Mouse (Mus musculus) ovary, adult 2 months (tissue): ENCODE results near the gene Zfp768. TPM values are rescaled to one million over a fixed set of nuclear protein-coding genes. Genes with fewer than 3 reads are reported as not detected.

Experiments used
- polyA plus RNA-seq: library from polyadenylated mRNA; depleted of rRNA; stranded (reverse); fragments of >200 nt; gene quantifications from 2 replicates; pipeline ENCODE4 v1.2.3, GENCODE M21; 2012; rRNA removed

The Zfp768 gene
- polyA plus RNA-seq, result 48.6 and 54.8 TPM in 2 replicates

GRCm38 (mm10) chr7:127345512-127346325 is at the start of gene Zfp768:
Zfp768 (minus strand) TSS chr7:127345589.

GRCm38 (mm10) chr7:127393157-127393943 is 48.0 kb upstream of the Zfp768 start, which contains the start of gene E430018J23Rik:
E430018J23Rik (minus strand) TSS chr7:127393629.

GRCm38 (mm10) chr7:127386641-127387392 is 41.4 kb upstream of the Zfp768 start, which contains the start of gene 9130019O22Rik:
9130019O22Rik (minus strand) TSS chr7:127387166.

GRCm38 (mm10) chr7:127375271-127376245 is 30.2 kb upstream of the Zfp768 start, which contains the start of gene Zfp747:
Zfp747 (minus strand) TSS chr7:127376050.

GRCm38 (mm10) chr7:127296098-127296497 is 49.3 kb downstream of the Zfp768 start, which contains the start of gene Itgal:
Itgal (plus strand) TSS chr7:127296260.

Other genes with a start within 250 kb of the Zfp768 start
- 2.5 and 3.0 TPM in 2 replicates for gene Qprt, start 223.4 kb downstream of the Zfp768 start, polyA plus RNA-seq
- gene Spn, start 207.8 kb downstream of the Zfp768 start, polyA plus RNA-seq, result 2.0 and 2.2 TPM in 2 replicates
- gene Cd2bp2, start 149.5 kb downstream of the Zfp768 start, polyA plus RNA-seq, result 22.5 and 27.3 TPM in 2 replicates
- gene Tbc1d10b, start 137.1 kb downstream of the Zfp768 start, polyA plus RNA-seq, result 37.8 and 46.0 TPM in 2 replicates
- 0.89 and 1.2 TPM in 2 replicates for gene Mylpf, start 136.7 kb downstream of the Zfp768 start, polyA plus RNA-seq
- 30.4 and 32.0 TPM in 2 replicates for gene Zfp553, start 112.5 kb downstream of the Zfp768 start, polyA plus RNA-seq
- 13.9 and 22.8 TPM in 2 replicates for gene Sept1, start 112.5 kb downstream of the Zfp768 start, polyA plus RNA-seq
- 290 and 471 TPM in 2 replicates for gene Zfp771, start 101.3 kb downstream of the Zfp768 start, polyA plus RNA-seq
- gene Dctpp1, start 84.9 kb downstream of the Zfp768 start, polyA plus RNA-seq, result 82.3 and 102 TPM in 2 replicates
- 19.5 and 24.6 TPM in 2 replicates for gene Sephs2, start 71.5 kb downstream of the Zfp768 start, polyA plus RNA-seq
- 4.3 and 4.5 TPM in 2 replicates for gene Itgal, start 49.3 kb downstream of the Zfp768 start, polyA plus RNA-seq
- 9.1 and 10.7 TPM in 2 replicates for gene Zfp747, start 30.5 kb upstream of the Zfp768 start, polyA plus RNA-seq
- 4.5 and 4.6 TPM in 2 replicates for gene 9130019O22Rik, start 41.6 kb upstream of the Zfp768 start, polyA plus RNA-seq
- 7.9 and 11.6 TPM in 2 replicates for gene E430018J23Rik, start 48.0 kb upstream of the Zfp768 start, polyA plus RNA-seq
- 7.0 and 8.5 TPM in 2 replicates for gene Zfp764, start 61.2 kb upstream of the Zfp768 start, polyA plus RNA-seq
- 34.3 and 36.2 TPM in 2 replicates for gene Zfp688, start 76.5 kb upstream of the Zfp768 start, polyA plus RNA-seq
- gene Zfp689, start 103.6 kb upstream of the Zfp768 start, polyA plus RNA-seq, result 8.0 and 9.3 TPM in 2 replicates
- gene Prr14, start 114.0 kb upstream of the Zfp768 start, polyA plus RNA-seq, result 62.6 and 76.9 TPM in 2 replicates
- gene Fbrs, start 133.6 kb upstream of the Zfp768 start, polyA plus RNA-seq, result 21.3 and 27.7 TPM in 2 replicates
- gene Srcap, start 166.4 kb upstream of the Zfp768 start, polyA plus RNA-seq, result 33.9 and 44.8 TPM in 2 replicates
- gene Gm42715, start 174.0 kb upstream of the Zfp768 start, polyA plus RNA-seq, result 13.3 and 15.7 TPM in 2 replicates
- 0.75 and 3.4 TPM in 2 replicates for gene Tmem265, start 215.8 kb upstream of the Zfp768 start, polyA plus RNA-seq
- 62.0 and 70.8 TPM in 2 replicates for gene Phkg2, start 227.8 kb upstream of the Zfp768 start, polyA plus RNA-seq
- 11.7 and 13.2 TPM in 2 replicates for gene Ccdc189, start 243.0 kb upstream of the Zfp768 start, polyA plus RNA-seq
- gene Rnf40, start 243.2 kb upstream of the Zfp768 start, polyA plus RNA-seq, result 33.5 and 34.1 TPM in 2 replicates